Mouse (Mus musculus): ENCODE data around the gene Csrnp1. TPM values are rescaled to one million over a fixed set of nuclear protein-coding genes. Genes with fewer than 3 reads are reported as not detected.

Csrnp1 gene
- total RNA-seq, 2 experiments from 2014 or later, result 17.4 to 17.7 TPM

- DNase-seq, result no peak
These were observed 41.1 kb downstream of the Csrnp1 start for GRCm38 (mm10) chr9:119943326-119943725.

- no peak for DNase-seq
These were observed 42.6 kb downstream of the Csrnp1 start for GRCm38 (mm10) chr9:119941861-119942260.

- DNase-seq, result no peak
These were observed 43.1 kb downstream of the Csrnp1 start for GRCm38 (mm10) chr9:119941407-119941806.

- DNase-seq, result no peak
These were observed 44.8 kb downstream of the Csrnp1 start for GRCm38 (mm10) chr9:119939646-119940045.

GRCm38 (mm10) chr9:119938496-119938895 is 46.0 kb downstream of the Csrnp1 start:
- no peak for DNase-seq

GRCm38 (mm10) chr9:119937005-119937773 is 47.3 kb downstream of the Csrnp1 start, which contains the start of the genes Gorasp1 and Ttc21a:
TSS of gene Gorasp1 (minus strand) at chr9:119937565.
TSS of gene Ttc21a (plus strand) at chr9:119937606.
- peak; percentile 97 for DNase-seq

- no peak for DNase-seq
These were observed 50.8 kb downstream of the Csrnp1 start for GRCm38 (mm10) chr9:119933675-119934074.

GRCm38 (mm10) chr9:119932358-119932757 is 52.1 kb downstream of the Csrnp1 start:
- no peak for DNase-seq

GRCm38 (mm10) chr9:119926497-119926896 is 58.0 kb downstream of the Csrnp1 start:
- DNase-seq, result no peak

GRCm38 (mm10) chr9:119925729-119926128 is 58.7 kb downstream of the Csrnp1 start:
- DNase-seq, result no peak

- no peak for DNase-seq
These were observed 59.3 kb downstream of the Csrnp1 start for GRCm38 (mm10) chr9:119925120-119925657.

- no peak for DNase-seq
These were observed 61.0 kb downstream of the Csrnp1 start for GRCm38 (mm10) chr9:119923462-119923861.

Other genes with a start within 250 kb of the Csrnp1 start
- gene Scn11a, start 159.2 kb downstream of the Csrnp1 start, total RNA-seq (2021), result under 1 TPM; 0.09 to 0.14 TPM
- gene Wdr48, start 89.8 kb downstream of the Csrnp1 start, total RNA-seq (2021), result 10 to 100 TPM; 30.9 to 32.5 TPM
- 10 to 100 TPM; 15.2 to 16.0 TPM for gene Gorasp1, start 47.1 kb downstream of the Csrnp1 start, total RNA-seq (2021)
- gene Ttc21a, start 47.1 kb downstream of the Csrnp1 start, total RNA-seq (2021), result under 1 TPM in 1 of 2 experiments, not detected in 1; 0.07 TPM
- 100 to 1,000 TPM; 162 to 169 TPM for gene Xirp1, start 38.9 kb upstream of the Csrnp1 start, total RNA-seq (2021)
- 1 to 10 TPM; 4.8 to 6.5 TPM for gene Cx3cr1, start 85.2 kb upstream of the Csrnp1 start, total RNA-seq (2021)
- gene Ccr8, start 107.5 kb upstream of the Csrnp1 start, total RNA-seq (2021), result not detected
- 1 to 10 TPM; 8.3 to 8.8 TPM for gene Slc25a38, start 125.7 kb upstream of the Csrnp1 start, total RNA-seq (2021)
- gene Rpsa, start 143.0 kb upstream of the Csrnp1 start, total RNA-seq (2021), result 100 to 1,000 TPM; 837 to 845 TPM
- not detected for gene Mobp, start 165.0 kb upstream of the Csrnp1 start, total RNA-seq (2021)